Mouse (Mus musculus) gastrocnemius, postnatal 25 days (tissue): ENCODE results near the gene Ddi2. TPM values are rescaled to one million over a fixed set of nuclear protein-coding genes. Genes with fewer than 3 reads are reported as not detected.
"Not testable (repeated sequence)": the region's sequence is repeated elsewhere in the genome, so short reads cannot be mapped to it uniquely, and the experiment has no call there.

Experiments used
- DNase-seq: peaks from one replicate; pipeline ENCODE4 v3.0.0; 2022
- long read RNA-seq, 2 experiments: library from polyadenylated mRNA; stranded (forward); transcript quantifications; one replicate each; pipeline ENCODE4 v2.0.0; 2021
- total RNA-seq, 2 experiments: library from RNA; stranded (reverse); gene quantifications; 1 replicate in 1 of 2; 2 replicates in 1 of 2; pipeline ENCODE4 v1.2.3; 2021

The Ddi2 gene
- total RNA-seq, result 10 to 100 TPM; 34.4 to 42.4 TPM
- long read RNA-seq, experiment 1, full-length matches to known transcripts, result 1 of 22 reads
- long read RNA-seq, experiment 1, partial matches to known transcripts, result 1 of 22 reads
- long read RNA-seq, experiment 1, other reads (novel, unspliced or antisense), result 20 of 22 reads
- long read RNA-seq, experiment 2, partial matches to known transcripts, result 1 of 26 reads
- long read RNA-seq, experiment 2, other reads (novel, unspliced or antisense), result 25 of 26 reads

DNA sequence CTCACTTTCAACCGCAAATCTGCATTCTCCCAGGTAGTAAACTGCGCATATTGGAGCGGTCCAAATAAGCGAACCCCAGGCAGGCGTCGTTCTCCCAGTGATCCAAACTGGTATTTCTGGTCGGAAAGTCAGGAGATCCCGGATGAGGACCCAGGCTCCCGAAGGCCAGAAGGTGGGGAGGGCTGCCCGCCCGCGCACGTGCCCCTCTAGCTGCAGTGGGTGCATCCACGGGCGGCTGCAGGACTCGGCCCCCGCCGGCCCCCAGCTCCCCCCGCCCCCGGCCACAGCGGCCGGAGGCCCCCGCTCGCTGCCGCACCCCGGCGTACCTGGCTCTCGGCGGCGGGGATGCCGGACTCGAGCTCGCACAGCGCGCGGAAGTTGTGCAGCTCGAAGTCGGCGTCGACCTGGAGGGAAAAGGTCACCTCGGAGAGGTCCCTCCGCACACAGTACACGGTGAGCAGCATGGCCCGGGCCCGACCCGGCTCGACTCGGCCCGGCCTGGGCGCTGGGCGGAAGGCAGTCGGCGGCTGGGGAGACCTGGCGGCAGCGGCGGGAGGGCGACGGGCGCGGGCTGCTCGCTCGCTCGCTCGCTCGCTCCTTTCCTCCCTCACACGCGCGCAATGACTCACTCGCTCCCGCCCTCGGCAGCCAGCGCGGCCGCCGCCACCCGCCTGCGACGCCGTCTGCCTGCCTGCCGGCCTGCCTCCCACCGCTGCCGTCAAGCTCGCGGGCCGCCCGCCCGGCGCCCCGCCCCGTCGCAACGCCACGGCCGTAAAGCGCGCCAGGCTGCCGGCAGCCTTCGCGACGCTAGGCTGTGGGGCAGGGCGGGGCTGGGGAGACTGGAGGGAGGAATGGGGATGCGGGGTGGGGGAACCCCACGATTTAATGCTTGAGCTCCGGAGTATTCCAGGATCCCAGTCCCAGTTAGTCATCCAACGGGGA, at the start of gene Ddi2:
Ddi2 (minus strand) TSS at position 689 of the 942 bp plus-strand sequence.
- peak; percentile 95 for DNase-seq

DNA sequence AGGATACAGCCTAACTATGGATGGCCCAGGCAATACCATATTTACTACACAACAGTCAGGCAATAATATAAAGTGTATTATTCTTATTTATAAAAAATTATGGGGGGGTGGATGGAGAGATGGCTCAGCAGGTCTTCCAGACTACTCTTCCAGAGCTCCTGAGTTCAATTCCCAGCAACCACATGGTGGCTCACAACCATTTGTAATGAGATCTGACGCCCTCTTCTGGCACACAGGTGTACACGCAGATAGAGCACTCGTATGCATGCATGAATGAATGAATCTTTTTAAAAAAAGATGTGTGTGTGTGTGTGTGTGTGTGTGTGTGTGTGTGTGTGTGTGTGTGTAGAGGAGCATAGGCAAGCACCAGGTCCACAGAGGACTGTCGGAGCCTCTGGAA, 49.8 kb upstream of the Ddi2 start:
- DNase-seq, result not testable (repeated sequence)

DNA sequence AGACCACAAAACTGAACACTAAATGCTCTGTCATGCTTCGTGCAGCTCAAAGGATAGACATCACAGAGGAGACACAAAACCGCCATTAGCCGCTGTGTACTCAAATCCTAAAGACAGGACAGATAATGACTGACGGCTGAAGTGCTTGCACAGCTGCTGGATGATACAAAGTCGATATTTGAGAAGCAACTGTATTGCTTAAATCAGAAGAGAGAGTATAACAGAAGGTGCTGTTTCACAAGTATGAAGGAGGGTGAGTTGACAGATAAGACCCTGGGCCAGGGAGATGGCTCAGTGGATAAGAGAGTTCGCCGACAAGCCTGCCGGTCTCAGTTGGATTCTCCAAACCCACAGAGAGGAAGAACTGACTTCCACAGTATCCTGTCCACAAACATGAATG, 48.6 kb upstream of the Ddi2 start:
- DNase-seq, result no peak

DNA sequence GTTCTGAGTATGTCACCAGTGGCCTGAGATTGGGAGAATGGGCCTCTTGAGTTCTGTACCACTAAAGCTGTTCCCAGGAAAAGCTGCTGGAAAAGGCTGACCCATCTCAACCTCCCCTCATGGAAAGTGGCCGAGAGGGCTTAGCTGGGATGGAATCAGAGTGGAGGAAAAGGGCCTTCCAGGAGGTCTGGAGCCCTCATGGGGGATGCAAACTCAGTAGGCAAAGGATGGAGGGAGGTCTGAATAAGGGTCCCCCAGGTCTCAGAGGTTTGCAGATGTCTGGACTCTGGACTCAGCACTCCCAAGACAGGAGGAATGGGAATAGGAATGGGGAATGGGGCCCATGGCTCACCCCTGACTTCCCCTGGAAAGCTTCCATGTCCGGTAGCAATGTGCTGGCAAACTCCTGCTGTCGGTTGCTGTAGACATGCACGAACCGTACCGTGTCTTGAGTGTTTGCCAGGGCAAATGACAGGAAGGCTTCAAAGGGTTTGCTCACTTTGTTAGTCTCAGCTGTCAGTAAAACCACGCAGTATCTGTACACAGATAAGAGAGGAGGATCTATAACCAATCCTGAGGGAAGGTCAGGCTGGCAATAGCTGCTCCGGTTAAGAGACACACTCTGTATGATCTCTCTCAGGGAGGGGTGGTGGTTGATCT, 46.4 kb upstream of the Ddi2 start:
- no peak for DNase-seq

DNA sequence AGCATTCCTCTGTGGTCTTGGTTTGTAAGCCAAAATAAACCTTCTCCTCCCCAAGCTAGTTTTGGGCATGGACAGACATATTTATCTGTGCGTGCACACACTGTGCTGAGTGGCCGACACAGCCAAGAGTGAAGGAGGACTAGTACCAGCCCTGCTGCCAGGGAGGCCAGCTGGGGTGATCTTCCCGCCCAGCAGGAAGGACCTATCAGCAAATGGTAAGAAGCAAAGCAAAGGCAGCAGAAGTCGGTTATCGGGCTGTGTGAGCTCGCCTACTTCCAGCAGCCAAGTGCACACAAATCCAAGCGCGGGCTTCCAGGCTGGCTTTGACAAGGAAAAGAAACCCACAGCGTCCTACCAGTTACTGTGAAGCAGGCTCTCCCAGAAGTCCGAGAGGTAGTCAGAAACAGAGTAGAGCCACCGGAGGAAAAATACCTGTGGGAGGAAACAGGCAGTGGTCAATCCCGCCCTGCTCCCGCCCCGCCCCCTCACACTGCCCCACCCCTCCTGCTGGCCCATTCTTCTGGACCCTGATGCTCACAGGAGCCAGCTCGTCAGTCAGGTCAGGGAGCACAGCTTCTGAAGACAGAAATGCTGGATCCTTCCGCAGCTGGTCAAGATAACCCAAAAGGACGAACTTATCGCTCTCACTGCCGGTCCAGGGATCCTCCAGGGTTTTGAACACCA, 44.3 kb upstream of the Ddi2 start:
- no peak for DNase-seq

DNA sequence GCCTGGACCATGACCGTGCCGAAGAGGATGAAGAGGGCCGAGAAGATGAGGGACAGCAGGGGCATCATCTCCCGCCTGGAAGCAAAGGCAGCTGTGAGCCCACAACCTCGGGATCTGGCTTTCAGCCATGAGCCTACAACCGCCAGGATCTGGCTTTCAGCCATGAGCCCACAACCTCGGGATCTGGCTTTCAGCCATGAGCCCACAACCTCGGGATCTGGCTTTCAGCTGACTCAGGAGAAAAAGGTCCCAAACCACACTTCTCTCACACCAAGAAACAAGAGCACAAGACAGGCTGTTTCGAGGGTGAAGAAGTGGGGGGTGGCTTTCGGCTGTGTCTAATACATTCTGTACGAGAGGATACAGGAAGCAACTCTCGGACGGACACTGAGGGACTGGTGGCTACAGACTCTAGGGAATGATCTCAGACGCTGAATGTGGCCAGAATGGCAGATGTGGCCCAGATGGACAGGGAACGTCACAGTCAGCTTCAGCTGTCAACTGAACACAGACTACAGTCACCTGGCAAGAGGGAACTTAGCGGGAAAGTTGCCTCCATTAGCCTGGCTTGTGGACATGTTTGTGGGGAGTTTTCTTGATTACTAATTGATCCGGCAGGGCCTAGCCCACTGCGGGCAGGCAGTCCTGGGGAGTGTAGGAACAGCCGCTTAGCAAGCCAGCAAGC, 43.6 kb upstream of the Ddi2 start:
- DNase-seq, result no peak

DNA sequence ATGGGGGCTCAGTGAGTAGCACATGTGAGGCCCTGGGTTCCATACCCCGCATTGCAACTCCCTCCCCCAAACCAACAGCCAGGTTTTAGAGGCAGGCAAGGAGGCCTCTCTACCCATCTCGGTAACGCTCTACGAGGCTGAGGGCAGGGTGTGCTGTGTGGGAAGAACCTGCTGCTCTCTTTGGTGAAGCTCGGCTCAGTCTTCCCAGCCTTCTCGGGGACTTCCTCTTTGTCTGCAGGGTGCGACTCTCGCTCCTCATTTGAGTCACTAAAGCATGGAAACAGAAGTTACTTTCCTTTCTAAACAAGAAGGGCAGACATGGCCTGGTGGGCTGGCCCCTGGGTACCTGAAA, 43.1 kb upstream of the Ddi2 start:
- DNase-seq, result no peak

DNA sequence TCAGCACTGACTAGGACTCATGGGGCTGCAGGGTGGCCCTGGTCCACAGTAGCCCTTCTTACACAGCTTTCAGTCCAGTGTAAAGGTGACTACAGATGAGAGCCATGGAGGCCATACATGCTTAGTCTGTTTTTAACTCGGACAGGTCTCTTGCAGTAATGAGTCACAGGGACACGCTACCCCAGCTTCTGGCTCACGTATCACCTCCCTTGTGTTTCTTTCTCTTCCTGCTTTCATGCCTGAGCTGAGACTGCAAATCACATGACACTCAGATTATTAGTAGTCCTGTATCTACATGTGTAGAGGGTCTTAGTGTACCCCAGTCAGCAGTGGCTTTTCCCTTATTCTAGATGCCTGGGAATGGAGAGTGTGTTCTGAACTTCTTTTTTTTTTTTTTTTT, 41.8 kb upstream of the Ddi2 start:
- DNase-seq, result no peak

DNA sequence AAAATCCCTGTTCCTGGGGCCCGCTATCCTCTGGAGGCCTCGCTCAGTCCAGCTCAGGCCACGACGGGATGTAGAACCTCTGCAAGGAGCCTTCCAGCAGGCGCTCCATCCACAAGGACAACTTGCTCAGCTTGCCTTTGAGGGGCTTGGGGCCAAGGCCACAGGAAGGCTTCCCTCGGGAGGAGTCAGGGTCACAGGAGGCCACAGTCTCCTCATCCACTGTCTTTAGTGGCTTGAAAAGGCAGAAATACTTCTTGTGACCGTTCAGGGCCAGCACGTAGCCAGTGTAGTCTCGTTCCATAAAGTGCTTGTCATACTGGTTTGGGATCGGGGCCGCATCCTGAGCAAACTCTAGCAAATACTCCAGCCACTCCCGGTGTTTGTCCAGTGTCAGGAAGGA, 40.3 kb upstream of the Ddi2 start:
- no peak for DNase-seq

DNA sequence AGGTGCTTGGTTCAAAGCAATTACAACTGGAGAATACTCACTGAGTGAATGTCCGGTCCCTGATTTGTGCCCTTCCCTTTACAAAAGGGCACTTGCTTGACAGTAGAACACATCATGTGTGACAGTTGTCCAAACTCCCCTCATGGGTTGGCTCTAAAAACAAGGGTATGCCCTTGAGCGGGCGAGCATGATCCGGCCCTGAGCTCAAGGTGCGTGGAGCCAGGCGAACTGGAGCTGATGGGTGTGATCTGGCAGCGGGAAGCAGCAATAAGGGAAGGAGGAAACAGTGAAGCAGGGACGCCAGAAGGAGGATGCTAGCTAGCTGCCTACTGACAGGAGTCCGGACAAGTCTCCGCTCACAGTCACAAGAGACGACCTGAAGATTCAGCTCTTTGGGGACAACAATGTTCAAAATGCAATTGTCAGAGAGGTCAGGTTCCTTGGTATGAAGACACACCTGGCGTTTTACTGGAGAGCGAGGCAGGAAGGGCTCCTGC, 38.9 kb upstream of the Ddi2 start:
- DNase-seq, result no peak

DNA sequence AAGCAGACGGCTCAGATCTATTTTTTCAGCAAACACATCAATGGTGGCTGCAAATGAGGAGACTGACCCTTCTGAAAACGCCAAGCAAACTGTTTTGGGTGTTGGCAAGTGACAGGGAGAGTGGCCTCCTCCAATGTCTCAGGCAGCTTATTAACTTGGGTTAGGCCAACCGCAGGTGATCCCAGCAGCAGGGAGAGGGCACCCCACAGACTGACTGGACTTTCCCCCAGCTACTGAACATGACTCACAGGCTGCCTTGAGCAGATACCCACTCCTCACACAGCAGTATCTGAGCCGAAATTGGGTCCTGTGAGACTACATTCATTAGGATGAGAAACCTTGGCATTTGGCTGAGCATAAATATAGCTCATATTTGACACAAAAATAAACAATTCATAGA, 37.7 kb upstream of the Ddi2 start:
- no peak for DNase-seq

DNA sequence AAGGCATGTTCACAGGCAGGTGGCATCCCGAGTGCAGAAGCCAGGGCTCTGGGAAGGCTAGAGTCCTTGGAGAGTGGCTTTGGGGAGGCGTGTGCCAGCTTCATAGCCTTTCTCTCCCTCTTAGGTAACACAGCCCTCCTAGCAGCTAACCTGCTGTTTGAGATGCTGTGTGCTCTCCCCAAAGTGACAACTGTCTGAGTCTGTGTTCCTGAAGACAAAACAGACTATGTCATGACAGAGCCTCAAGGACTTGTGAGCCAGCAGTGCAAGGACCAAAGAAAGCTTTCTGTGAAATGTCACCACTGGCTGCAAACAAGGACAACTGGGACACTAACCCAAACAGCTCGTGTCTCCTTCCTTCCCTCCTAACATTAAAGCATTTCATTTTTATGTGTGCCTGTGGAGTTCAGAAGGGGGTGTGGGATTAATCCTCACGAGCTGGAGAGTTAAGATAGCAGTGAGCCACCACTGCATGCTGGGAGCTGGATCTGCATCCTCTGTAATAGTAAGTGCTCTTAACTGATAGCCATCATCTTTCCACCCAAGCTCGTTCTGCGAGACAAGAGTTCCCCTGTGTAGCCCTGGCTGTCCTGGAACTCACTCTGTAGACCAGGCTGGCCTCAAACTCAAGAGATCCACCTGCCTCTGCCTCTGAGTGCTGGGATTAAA, 35.8 kb upstream of the Ddi2 start:
- no peak for DNase-seq

DNA sequence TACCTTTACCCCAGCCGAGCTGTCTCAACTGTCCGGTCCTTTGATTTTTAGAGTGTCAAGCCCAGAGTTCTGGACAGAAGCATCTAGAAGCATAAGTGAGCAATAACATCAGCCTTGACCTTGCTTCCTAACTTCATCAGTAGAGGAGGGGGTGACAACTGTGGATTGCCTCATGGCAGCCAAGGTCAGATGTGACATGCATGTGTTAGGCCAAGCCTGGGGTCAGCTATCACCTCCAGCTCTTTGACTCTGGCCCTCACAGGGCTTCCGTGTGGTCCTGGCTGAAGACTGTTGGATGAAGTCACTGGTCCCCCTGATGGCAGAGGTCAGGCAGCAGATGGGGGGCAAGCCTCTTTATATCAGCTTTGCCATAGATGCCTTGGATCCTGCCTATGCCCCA, 33.9 kb upstream of the Ddi2 start:
- no peak for DNase-seq

DNA sequence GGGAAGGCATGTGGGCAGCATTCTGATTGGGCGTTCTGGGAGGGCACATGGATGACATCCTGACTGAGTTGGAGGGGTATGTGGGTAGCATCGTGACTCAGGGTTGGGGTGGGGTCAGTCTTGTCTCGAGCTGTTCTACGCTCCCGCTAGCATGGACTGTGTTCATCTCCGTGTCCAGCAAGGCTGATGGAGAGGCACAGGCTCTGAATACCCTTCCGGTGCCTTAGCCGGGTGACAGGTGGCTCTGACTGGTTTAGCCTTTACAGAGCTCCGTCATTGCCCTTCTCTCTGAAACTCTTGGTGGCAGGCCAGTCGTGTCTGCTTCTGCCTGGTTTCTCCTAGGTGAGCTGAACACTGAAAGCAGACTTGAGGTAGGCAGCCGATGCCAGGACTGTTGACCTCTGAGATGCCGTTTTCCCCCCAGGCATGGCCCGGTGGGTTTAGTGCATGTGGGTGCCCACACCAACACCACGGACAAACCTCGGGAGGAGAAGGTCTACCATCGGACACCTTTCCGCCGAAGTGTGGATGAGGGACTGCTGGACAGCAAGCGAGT, 32.2 kb upstream of the Ddi2 start:
- no peak for DNase-seq

DNA sequence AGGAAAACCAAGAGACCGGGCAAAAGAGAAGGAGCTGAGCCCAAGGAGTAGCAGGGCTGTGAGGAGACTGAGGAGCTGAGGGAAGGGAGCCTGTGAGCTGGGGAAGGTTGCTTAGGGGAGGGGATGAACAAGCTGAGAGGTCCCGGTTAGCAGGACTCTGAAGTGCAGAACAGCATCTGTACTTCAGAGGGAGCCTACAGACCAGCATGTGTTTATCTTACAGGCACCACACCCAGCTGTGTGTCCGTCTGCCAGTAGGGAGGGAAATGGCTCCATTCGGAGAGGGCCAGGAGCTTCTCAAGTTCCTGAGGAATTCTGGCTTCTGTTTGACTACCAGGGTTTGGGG, 28.8 kb upstream of the Ddi2 start:
- DNase-seq, result no peak

DNA sequence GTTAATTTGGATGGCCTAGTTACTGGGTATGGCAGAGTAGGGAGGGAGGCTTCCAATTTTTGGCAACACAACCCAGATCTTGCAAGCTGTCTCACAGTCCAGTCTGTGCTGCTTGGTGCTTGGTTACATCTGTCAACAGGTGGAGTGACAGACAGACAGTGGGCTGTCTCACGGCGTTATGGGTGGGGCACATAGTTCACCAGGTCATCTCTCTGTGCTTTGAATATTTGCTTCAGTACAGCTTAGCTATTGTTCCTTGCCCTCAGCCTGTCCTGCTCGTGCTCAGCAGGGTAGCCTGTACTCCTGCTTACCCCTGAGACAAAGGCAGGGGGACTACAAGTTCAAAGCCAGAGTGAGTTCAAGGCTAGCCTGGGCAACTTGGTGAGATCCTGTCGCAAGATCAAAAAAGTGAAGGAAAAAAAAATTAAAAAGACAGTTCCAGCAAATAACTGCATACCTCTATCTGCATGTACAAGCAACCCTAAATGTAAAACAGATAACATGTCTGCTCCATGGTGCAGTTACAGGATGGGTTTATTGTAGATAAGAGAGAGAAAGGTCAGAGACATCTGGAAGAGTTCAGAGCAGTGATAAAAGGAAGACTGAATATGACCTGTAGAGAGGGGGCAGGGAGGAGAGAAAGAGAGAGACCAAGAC, 28.3 kb upstream of the Ddi2 start:
- DNase-seq, result no peak

DNA sequence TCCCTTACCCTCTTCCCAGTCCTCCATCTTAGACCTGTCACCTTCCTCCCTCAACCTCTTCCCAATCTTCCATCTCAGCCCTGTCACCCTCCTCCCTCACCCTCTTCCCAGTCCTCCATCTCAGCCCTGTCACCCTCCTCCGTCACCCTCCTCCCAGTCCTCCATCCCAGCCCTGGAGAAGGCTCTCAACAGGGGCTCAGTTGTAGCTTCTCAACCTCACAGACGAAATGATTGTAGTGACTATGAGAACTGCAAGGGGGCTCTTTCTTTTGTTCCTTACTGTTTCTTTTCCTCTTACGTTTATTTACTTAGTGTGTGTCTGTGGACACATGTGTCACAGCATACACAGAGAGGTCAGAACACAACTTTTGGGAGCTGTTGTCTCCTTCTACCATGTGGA, 27.6 kb upstream of the Ddi2 start:
- no peak for DNase-seq

DNA sequence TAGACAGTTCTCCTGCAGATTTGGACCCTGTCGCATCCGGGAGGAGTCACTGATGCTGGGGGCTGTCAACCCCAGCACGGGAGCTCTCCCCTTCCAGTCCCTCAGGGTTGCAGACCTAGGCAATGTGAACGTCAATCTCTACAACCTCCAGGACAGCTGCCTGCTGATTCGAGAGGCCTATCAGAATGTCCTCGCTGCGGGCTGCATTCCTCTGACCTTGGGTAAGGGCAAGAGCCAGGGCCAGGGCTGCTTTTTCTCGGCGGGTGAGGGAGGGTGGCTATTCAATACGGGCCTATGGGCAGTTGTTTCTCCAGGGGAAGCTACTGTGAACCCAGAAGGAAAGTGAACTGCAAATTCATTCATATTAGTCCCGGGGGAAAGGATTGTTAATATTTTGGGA, 26.3 kb upstream of the Ddi2 start:
- DNase-seq, result peak; percentile 71

DNA sequence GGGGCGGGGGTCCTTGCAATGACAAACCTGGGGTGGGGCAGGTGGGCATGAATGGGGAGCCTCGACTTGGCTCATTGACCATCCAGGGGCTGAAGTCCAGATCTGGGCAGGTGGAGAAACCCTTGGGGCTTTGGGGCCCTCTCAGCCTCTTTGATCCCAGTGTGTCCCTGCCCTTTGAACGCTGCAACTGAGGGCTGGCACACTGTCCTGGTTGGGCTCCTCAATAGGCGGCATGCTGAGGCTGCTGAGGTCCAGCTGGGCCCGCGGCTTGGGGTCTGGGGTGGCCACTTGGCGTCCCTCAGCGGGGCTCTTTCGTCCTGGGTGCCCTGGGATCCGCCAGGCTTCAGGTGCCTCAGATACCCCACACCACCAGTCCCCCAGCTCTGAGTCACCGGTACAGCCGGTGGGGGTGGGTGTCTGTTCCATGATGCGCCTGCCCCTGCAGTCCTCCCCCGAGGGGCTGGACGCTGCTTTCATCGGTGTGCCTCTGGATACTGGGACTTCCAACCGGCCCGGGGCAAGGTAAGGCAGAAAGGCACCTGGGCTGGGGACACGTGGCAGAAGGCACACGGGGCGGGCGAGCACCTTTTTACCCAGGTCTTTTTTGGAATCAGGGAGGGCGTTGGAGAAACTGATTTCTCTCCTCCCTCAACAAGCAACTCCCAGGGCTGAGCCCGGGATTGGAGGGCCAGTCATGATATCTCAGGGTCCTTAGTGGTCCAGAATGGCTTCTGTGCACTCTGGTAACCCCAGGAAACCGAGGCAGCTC, 23.5 kb upstream of the Ddi2 start, which contains the start of gene Agmat:
Agmat (plus strand) TSS at position 95 of the 769 bp plus-strand sequence.
- DNase-seq, result no peak

DNA sequence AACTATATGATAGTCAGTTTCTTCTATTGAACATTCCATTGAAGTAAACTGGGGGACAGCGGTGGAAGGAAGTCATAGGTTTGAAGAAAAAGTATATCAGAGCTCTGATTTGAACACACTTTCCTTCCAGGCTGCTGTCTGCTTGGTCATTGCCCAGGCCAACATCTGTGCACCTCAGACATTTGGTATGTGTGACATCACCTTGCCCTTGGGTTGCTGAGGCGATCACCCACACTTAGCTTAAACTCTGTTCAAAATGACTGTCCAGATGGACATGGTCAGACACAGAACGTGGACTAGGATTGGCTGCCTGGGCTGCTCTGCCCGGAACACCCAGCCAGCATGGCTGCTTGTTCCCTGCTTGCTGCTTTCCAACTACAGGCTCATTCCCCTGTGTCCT, 19.2 kb upstream of the Ddi2 start:
- DNase-seq, result no peak
